Mouse (Mus musculus) central nervous system, embryonic 18 days (tissue): ENCODE data around the gene Spata17. TPM values are rescaled to one million over a fixed set of nuclear protein-coding genes. Genes with fewer than 3 reads are reported as not detected.

Experiments
- polyA plus RNA-seq: library from polyadenylated mRNA; depleted of rRNA; stranded (reverse); fragments of >200 nt; gene quantifications from 2 replicates; pipeline ENCODE4 v1.2.3, GENCODE M21; 2012; rRNA removed

Spata17 gene
- polyA plus RNA-seq = 0.51 and 0.75 TPM in 2 replicates

DNA sequence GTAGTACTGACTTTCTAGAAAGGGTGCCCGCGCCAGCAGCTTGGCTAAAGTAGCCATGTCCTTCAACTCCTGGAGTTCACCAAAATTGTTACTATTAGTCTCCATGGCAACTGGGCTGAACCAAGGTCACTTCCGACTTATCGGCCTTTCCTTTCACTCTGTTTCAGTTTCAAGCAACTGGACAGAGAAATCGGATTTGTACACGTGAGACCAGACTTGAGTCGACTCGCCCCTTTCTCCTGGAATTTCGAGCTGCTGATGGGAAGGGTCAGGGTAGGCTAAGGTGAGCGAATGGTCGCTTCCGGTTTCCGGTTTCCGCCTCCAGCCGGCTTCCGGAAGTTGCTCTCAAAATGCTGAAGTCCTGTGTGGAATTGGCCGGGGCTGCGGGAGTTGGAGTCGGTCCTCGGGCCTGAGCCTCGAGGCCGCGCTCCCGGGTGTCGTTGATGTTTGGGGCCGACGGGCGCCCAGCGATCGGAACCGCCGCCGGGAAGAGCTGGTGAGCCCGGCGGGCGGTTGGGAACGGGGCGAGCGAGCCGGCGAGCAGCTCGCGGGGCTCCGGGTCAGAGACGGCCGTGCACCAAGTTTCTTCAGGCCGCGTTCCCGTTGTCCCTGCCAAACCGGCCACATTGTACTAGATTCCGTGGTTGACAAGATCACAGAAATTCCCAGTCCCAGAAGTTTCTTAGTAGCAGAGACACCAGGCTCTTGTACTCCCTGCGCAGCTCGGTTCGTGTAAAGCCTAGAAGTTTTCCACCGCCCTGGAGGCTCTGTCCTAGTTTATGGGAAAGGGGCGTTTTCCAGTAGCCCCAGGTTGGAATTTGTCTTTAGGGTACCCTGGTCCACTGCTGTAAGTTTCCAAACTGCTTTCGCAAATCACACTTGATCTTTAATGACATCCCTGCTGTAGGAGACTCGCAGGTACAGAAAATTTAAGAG lies at the start of gene Spata17, which contains the start of gene Gpatch2:
Gene Spata17 (minus strand): TSS at position 285 of the 936 bp plus-strand sequence.
Gene Gpatch2 (plus strand): TSS at position 328 of the 936 bp plus-strand sequence.

Other genes with a start within 250 kb of the Spata17 start
- 0.04 TPM in 2 replicates for gene D1Pas1, start 248.0 kb downstream of the Spata17 start, polyA plus RNA-seq
- 14.6 and 16.2 TPM in 2 replicates for gene Gpatch2, start within 50 bp of the Spata17 start, polyA plus RNA-seq